Mouse (Mus musculus): ENCODE measurements around the gene Dnaic2. TPM values are rescaled to one million over a fixed set of nuclear protein-coding genes. Genes with fewer than 3 reads are reported as not detected.

Dnaic2 gene
- polyA plus RNA-seq, 1 experiment, result not detected

DNA sequence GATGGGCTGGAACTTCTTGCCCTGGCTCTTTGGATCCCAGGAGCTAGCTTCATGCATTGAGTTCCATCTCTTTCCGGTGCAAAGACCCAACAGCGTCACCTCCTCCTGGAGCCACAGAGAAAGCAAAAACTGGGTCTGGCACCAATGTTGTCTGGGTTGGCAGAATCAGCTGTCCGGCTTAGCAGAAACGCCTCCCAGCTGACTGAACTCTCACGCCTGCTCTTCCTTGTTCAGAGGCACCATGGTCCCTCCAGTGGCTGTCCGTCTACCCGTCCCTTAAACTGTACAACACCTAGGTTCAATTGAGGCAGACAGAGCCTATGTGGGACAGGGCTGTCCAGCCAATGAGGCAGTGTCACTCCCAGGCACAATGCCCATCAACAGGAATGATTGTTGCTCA lies 70.0 kb downstream of the Dnaic2 start:
- no peak for TF ChIP-seq GATA1 (IDR thresholded peaks at IDR 0.05; ENCODE audit: low read length)

GRCm38 (mm10) chr11:114797981-114798380 lies 70.8 kb downstream of the Dnaic2 start:
- TF ChIP-seq GATA1 (IDR thresholded peaks at IDR 0.05; ENCODE audit: low read length), result no peak

GRCm38 (mm10) chr11:114798624-114799023 lies 71.4 kb downstream of the Dnaic2 start, which contains the start of gene Gpr142:
Gene Gpr142, plus strand, starts transcription at chr11:114798924.
- TF ChIP-seq GATA1 (IDR thresholded peaks at IDR 0.05; ENCODE audit: low read length), result no peak

GRCm38 (mm10) chr11:114801906-114802305 lies 74.7 kb downstream of the Dnaic2 start:
- no peak for TF ChIP-seq GATA1 (IDR thresholded peaks at IDR 0.05; ENCODE audit: low read length)

DNA sequence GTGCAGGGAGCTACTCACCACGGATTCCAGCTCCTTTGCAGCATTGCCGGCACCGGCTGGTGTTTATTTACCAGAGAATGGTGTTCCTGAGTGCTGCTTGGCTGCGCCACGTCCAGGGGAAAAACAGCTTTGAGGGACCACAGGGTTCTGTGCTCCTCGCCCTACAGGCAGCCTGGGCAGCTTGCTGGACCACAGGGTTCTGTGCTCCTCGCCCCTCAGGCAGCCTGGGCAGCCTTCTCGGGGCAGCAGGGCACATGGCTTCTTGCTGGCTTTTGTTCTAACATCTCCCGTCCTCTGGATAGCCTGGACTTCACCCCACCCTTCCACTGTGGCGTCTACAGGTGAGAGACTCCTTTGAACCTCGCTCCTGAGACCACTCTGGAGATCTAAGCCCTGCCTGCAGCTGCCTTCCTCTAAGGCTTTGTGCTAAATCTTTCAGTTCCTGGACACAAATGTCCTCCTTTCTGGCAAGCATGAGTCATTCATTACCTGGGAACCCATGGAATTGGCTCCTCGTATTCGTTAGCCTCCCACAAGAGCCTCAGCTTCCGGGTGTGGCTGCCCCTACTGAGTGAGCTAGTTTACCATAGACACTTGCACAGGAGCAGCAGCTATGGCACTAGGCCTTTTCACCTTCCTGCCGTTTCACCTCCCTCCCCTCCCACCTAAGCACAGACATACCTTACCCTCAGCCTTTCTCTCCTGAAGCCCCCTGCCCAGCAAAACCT lies 75.5 kb downstream of the Dnaic2 start:
- no peak for TF ChIP-seq GATA1 (IDR thresholded peaks at IDR 0.05; ENCODE audit: low read length)

- no peak for TF ChIP-seq GATA1 (IDR thresholded peaks at IDR 0.05; ENCODE audit: low read length)
Measured at GRCm38 (mm10) chr11:114803990-114804389, 76.8 kb downstream of the Dnaic2 start.

- no peak for TF ChIP-seq GATA1 (IDR thresholded peaks at IDR 0.05; ENCODE audit: low read length)
Measured at GRCm38 (mm10) chr11:114807025-114807424, 79.8 kb downstream of the Dnaic2 start.

Other genes with a start within 250 kb of the Dnaic2 start
- 220 and 257 TPM in 2 replicates for gene Rpl38, start 58.9 kb upstream of the Dnaic2 start, polyA plus RNA-seq (2012)
- gene Ttyh2, start 52.0 kb upstream of the Dnaic2 start, polyA plus RNA-seq (2012), result 0.16 and 0.32 TPM in 2 replicates
- gene Kif19a, start 38.0 kb downstream of the Dnaic2 start, polyA plus RNA-seq (2012), result not detected in 2 replicates
- not detected in 2 replicates for gene Btbd17, start 68.5 kb downstream of the Dnaic2 start, polyA plus RNA-seq (2012)
- not detected in 2 replicates for gene Gpr142, start 71.5 kb downstream of the Dnaic2 start, polyA plus RNA-seq (2012)
- not detected in 2 replicates for gene Gprc5c, start 123.7 kb downstream of the Dnaic2 start, polyA plus RNA-seq (2012)
- not detected in 2 replicates for gene Cd300a, start 162.6 kb downstream of the Dnaic2 start, polyA plus RNA-seq (2012)
- gene Cd300lb, start 207.0 kb downstream of the Dnaic2 start, polyA plus RNA-seq (2012), result not detected in 2 replicates
- gene Cd300c, start 241.7 kb downstream of the Dnaic2 start, polyA plus RNA-seq (2012), result not detected in 2 replicates